Mouse (Mus musculus) limb, embryonic 14.5 days (tissue): ENCODE measurements around the gene H2-Ke6. TPM values are rescaled to one million over a fixed set of nuclear protein-coding genes. Genes with fewer than 3 reads are reported as not detected.
A peak's percentile ranks its signal among the peaks of the same experiment; 100 is the strongest.

Source experiments
- ATAC-seq: fragments of 200-750 bp; cut with Nextera tagmentation; 2 replicates; pipeline ENCODE4 v1.8.0; 2017; ENCODE audit warnings: low read depth, moderate number of reproducible peaks, moderate TSS enrichment; ENCODE audit not compliant: low FRiP score
- DNase-seq: peaks from one replicate; pipeline ENCODE4 v3.0.0-alpha.2; 2015; ENCODE audit warnings: low spot score
- H3K27ac ChIP-seq: fragments of 300-500 bp; sonication (generic); replicated peaks from 2 replicates; pipeline ENCODE4 v1.5.1; 2014; ENCODE audit warnings: low read depth, mild to moderate bottlenecking, low read length, moderate library complexity, mixed read lengths
- H3K27me3 ChIP-seq: fragments of 300-500 bp; sonication (generic); 2 replicates; pipeline ENCODE4 v1.6.1; 2014; ENCODE audit warnings: low read length, mixed read lengths; ENCODE audit not compliant: control insufficient read depth, insufficient read depth
- H3K36me3 ChIP-seq: fragments of 300-500 bp; sonication (generic); 2 replicates; pipeline ENCODE4 v1.6.1; 2014; ENCODE audit warnings: mild to moderate bottlenecking, low read length, moderate library complexity, mixed read lengths; ENCODE audit not compliant: control insufficient read depth, insufficient read depth
- H3K4me1 ChIP-seq: fragments of 300-500 bp; sonication (generic); 2 replicates; pipeline ENCODE4 v1.6.1; 2014; ENCODE audit warnings: antibody characterized with exemption, low read length, mixed read lengths; ENCODE audit not compliant: control insufficient read depth, insufficient read depth
- H3K4me2 ChIP-seq: fragments of 300-500 bp; sonication (generic); replicated peaks from 2 replicates; pipeline ENCODE4 v1.6.1; 2014; ENCODE audit warnings: low read depth, mild to moderate bottlenecking, low read length, moderate library complexity; ENCODE audit not compliant: severe bottlenecking
- H3K4me3 ChIP-seq: fragments of 300-500 bp; sonication (generic); replicated peaks from 2 replicates; pipeline ENCODE4 v1.5.1; 2014; ENCODE audit warnings: low read length
- H3K9ac ChIP-seq: fragments of 300-500 bp; sonication (generic); 2 replicates; pipeline ENCODE4 v1.6.1; 2014; ENCODE audit warnings: mild to moderate bottlenecking, low read depth, low read length, moderate library complexity; ENCODE audit not compliant: severe bottlenecking
- H3K9me3 ChIP-seq: fragments of 300-500 bp; sonication (generic); 2 replicates; pipeline ENCODE4 v1.6.1; 2016; ENCODE audit warnings: low read length; ENCODE audit not compliant: control insufficient read depth
- POLR2A ChIP-seq: fragments of 200-500 bp; IDR thresholded peaks from 2 replicates; pipeline ENCODE4 v1.8.0; 2012; ENCODE audit warnings: inconsistent platforms, mild to moderate bottlenecking, moderate library complexity, borderline replicate concordance; ENCODE audit not compliant: insufficient read depth, insufficient read length; ENCODE audit errors: extremely low read depth
- whole genome bisulfite sequencing: fragments of 180-500 bp; shearing (Covaris S2); extraction: QIAGEN DNeasy Blood & Tissue Kit; methylation state at CpG from one replicate; pipeline ENCODE4 v1.1.7; 2014; 5-methylcytosine and 5-hydroxymethylcytosine counted together
- polyA plus RNA-seq, 2 experiments: library from polyadenylated mRNA; depleted of rRNA in 1 of 2; stranded (reverse) in 1 of 2; unstranded in 1 of 2; fragments of >200 nt; fragmentation: Nextera tagmentation in 1 of 2; extraction: Ambion mirVana in 1 of 2; gene quantifications; 2 replicates each; pipeline versions ENCODE4 v1.2.1 to v1.2.3; 2012 to 2014

The H2-Ke6 gene
- polyA plus RNA-seq, 2 experiments = 48.1 to 104 TPM

DNA sequence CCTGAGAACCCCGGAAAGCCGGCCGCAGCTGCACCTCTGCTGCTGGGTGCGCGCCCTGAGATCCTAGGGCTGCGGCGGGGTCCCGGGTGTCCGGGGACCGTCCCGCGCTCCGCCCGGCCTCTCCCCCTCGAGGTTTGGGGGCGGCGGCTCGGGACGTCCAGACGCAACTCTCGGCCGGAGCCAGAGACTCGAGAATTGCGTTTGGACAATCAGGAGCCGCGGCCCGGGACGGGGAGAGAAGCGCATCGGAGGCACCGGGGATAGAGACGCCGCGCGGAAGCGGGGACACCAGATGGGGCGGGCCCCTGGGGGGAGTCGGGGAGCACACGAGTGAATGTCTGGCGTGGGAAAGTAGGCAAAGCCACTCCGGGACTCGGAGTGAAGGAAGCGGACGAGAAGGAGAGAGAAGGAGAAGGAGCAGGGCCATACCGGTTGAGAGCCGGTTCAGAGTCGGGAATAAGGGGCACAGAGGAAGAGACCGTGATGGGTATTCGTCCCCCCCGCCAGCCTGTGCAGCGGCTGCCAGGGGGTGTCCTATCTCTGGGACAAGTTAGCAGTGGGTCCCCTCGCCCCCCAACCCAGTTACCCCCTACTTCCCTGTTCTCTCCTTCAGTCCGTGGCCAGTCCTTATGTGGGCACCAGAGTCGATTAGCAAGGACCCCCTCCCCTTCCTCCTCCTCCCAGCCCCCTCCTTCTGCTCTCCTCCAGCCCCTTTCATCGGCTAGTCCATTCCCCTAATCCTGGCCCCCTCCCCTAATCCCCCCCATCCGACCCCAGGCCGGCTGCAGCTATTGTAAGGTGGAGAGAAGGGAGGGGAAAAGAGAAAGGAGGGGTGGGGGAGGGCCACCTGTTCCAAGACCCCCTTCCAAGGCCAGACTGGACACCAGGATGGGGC is 2.8 kb downstream of the H2-Ke6 start:
- ATAC-seq (peak; percentile 1; the same call in 1 of the 2 replicates), DNase-seq (no peak)
- peaks cover 33% of the 10 kb centered on the region for H3K4me1 ChIP-seq
- peak overlapping the region; percentile 89 for H3K9ac ChIP-seq
- no peaks in the 10 kb centered on the region for H3K27me3 ChIP-seq
- H3K36me3 ChIP-seq = peaks cover 43% of the 10 kb centered on the region
- no peak for TF ChIP-seq POLR2A
- H3K9me3 ChIP-seq = no peaks in the 10 kb centered on the region
- peak overlapping the region; percentile 91 for H3K4me3 ChIP-seq
- peak overlapping the region; percentile 92 for H3K27ac ChIP-seq
- peak overlapping the region; percentile 94 for H3K4me2 ChIP-seq
- WGBS = 3% methylated on average over 36 of the region's 57 CpGs

DNA sequence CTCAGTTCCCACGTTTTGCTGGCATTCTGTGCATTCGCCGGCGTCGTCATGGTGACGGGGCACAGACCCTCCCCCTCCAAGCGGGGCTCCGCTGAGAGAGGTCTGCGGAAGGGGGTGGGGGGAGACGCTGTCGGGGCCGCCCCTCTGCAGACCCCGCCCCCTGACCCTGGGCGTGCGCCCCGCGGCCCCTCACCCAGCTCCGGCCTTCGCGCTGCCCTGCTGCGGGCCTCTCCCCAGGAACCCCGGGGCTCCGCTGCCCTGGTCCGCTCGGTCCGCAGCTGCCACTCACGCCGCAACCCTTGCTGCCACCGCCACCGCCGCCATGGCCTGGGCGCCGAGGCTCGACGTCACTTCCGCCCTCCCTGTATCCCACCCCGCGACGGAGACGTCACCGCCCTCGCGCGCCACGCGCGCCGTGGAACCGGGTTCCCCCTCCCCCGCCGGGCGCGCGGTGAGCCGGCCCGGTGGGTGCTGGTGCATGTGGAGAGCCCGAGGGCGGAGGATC is 3.5 kb downstream of the H2-Ke6 start, which contains the start of gene Ring1:
Gene Ring1, minus strand, starts transcription at position 364 of the 505 bp plus-strand sequence.
- peak; percentile 82; the same call in 1 of the 2 replicates for TF ChIP-seq POLR2A
- WGBS = 0% methylated on average over 19 of the region's 58 CpGs
- peak within 1 kb of the TSS; percentile 94 for H3K4me2 ChIP-seq
- H3K36me3 ChIP-seq = peaks cover 35% of the 10 kb centered on the region
- H3K9me3 ChIP-seq = no peaks in the 10 kb centered on the region
- no peaks in the 10 kb centered on the region for H3K27me3 ChIP-seq
- peak within 1 kb of the TSS; percentile 91 for H3K4me3 ChIP-seq
- peaks cover 27% of the 10 kb centered on the region for H3K4me1 ChIP-seq
- H3K9ac ChIP-seq = peak within 1 kb of the TSS; percentile 89
- DNase-seq = peak; percentile 82
- H3K27ac ChIP-seq = peak within 1 kb of the TSS; percentile 92
- ATAC-seq = peak; percentile 83

DNA sequence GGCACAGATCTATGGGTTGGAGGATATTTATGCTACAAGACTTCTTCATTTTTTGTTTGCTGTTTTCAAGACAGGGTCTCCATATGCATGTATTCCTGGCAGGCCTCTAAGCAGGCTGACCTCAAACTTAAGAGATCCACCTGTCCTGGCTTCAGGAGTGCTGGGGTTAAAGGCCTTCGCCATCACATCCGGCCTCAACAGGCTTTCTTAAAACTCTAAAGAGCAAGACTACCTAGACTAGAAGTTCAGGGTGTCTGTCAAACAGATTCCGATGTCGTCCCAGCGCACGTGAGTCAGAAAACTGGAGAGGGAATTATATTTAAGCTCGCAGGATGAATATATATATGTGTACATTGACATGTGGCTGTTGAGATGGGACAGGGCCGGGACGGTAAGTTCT is 4.2 kb downstream of the H2-Ke6 start:
- H3K4me2 ChIP-seq = peak overlapping the region; percentile 94
- DNase-seq = no peak

DNA sequence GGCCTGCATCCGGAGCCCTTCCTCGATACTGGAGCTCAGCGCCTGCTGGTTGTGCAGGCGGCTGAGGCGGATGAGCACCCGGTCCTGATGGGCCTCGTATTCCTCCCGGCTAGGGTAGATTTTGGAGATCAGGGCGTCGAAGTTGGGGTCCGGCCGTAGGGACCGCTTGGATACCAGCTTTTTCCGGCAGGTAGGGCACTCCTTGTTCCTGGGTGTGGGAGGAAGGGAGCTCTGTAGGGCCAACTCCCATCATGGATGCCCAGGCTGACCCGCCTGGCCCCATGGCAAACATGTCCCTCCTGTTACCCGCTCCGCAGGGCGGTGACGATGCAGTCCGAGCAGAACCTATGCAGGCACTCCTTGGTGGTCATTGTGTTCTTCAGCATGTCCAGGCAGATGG is 4.9 kb downstream of the H2-Ke6 start:
- Histone ChIP-seq H3K27ac (no peak overlapping the region), H3K9ac (no peak overlapping the region), H3K9me3 (no peaks in the 10 kb centered on the region), H3K4me2 (no peak overlapping the region), H3K4me3 (no peak overlapping the region), H3K27me3 (no peaks in the 10 kb centered on the region), H3K36me3 (peaks cover 22% of the 10 kb centered on the region; the same call in 1 of the 2 replicates), H3K4me1 (peaks cover 27% of the 10 kb centered on the region)
- no peak for TF ChIP-seq POLR2A
- DNase-seq (no peak), ATAC-seq (no peak)
- WGBS = 95% methylated on average over 20 of the region's 20 CpGs

More for the DNA sequence above, 4.2 kb downstream of the H2-Ke6 start:
- Histone ChIP-seq H3K4me1 (peaks cover 27% of the 10 kb centered on the region), H3K27ac (no peak overlapping the region), H3K27me3 (no peaks in the 10 kb centered on the region), H3K9me3 (no peaks in the 10 kb centered on the region), H3K36me3 (peaks cover 28% of the 10 kb centered on the region), H3K9ac (peak overlapping the region; percentile 89; the same call in 1 of the 2 replicates), H3K4me3 (peak overlapping the region; percentile 91)
- WGBS = 69% methylated on average over 9 of the region's 9 CpGs
- ATAC-seq = no peak
- TF ChIP-seq POLR2A = no peak

DNA sequence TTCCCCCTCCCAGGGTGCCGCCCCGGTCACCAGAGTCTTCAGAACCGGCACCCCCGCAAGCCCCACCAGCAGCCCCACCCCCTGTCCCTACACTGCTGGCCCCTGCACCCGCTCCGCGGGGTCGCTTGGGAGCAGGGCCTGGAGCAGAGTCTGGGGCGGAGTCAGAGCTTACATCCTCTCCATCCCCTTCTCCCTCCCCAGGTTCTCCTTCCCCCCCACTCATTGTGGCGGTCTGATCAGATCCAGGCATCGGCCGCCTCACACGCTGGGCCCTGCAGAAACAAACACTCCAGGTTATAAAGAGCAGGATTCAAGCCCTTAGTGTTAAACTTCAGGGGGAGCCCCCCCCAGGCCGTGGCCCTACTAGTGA is 5.5 kb downstream of the H2-Ke6 start:
- Histone ChIP-seq H3K36me3 (peaks cover 22% of the 10 kb centered on the region; the same call in 1 of the 2 replicates), H3K27me3 (no peaks in the 10 kb centered on the region), H3K4me3 (no peak overlapping the region), H3K27ac (no peak overlapping the region), H3K4me1 (peaks cover 27% of the 10 kb centered on the region), H3K9ac (no peak overlapping the region), H3K4me2 (no peak overlapping the region), H3K9me3 (no peaks in the 10 kb centered on the region)
- ATAC-seq (no peak), DNase-seq (no peak)
- 86% methylated on average over 10 of the region's 14 CpGs for WGBS
- TF ChIP-seq POLR2A = no peak
